17 mouse cellular contexts compared by ENCODE assay signal in genomic region chr11:62079100-62079857, GRCm38 (mm10).
DNase-seq lines count a peak whose midpoint lies in the region; ATAC-seq and TF ChIP-seq lines count a peak whose summit lies in the region.
"Had no signal": no experiment of that assay in that cellular context is flagged by ENCODE, and none has a peak within 500 bp of the region (broad histone marks: within the 10 kb centered on the region; RNA-seq: fewer than 3 reads in every experiment).

No protein-coding gene starts in this region.

- no peak for ATAC-seq in CD4-positive, CD25-positive, alpha-beta regulatory T cell, adult 4 months
- no peak for ATAC-seq in liver, embryonic 12.5 days
- ATAC-seq in megakaryocyte progenitor cell, adult 5-6 weeks (replicated peaks; ENCODE audit: poor library complexity): peak; percentile 17
- ATAC-seq: intestine, embryonic 15.5 days; midbrain, embryonic 13.5 days had no signal

- no peak overlapping the region for H3K27ac ChIP-seq in liver, adult 2 months (replicated peaks; ENCODE audit: insufficient read depth, low read depth, low read length)
- no peak overlapping the region for H3K27ac ChIP-seq in liver, embryonic 12.5 days
- H3K27ac ChIP-seq: intestine, embryonic 15.5 days; liver, embryonic 14.5 days; midbrain, embryonic 13.5 days; neural tube, embryonic 12.5 days had no signal

- H3K27me3 ChIP-seq in liver, adult 2 months (ENCODE audit: control insufficient read depth, insufficient read depth, low read length): no peaks in the 10 kb centered on the region
- H3K27me3 ChIP-seq in liver, embryonic 12.5 days (replicated peaks): peaks cover 5% of the 10 kb centered on the region; the same call in 1 of the 2 replicates
- H3K27me3 ChIP-seq: intestine, embryonic 15.5 days; midbrain, embryonic 13.5 days; neural tube, embryonic 12.5 days had no signal

- H3K36me3 ChIP-seq in liver, adult 2 months (ENCODE audit: control insufficient read depth, insufficient read depth, low read length): no peaks in the 10 kb centered on the region
- no peaks in the 10 kb centered on the region for H3K36me3 ChIP-seq in liver, embryonic 12.5 days
- H3K36me3 ChIP-seq: intestine, embryonic 15.5 days; midbrain, embryonic 13.5 days; neural tube, embryonic 12.5 days had no signal

- no peak for TF ChIP-seq CTCF in liver, adult 2 months (IDR thresholded peaks at IDR 0.05; ENCODE audit: low read depth, low read length)

- no peak overlapping the region for H3K9ac ChIP-seq in liver, adult 2 months (ENCODE audit: low read depth, low read length)
- no peak overlapping the region for H3K9ac ChIP-seq in liver, embryonic 12.5 days
- H3K9ac ChIP-seq: intestine, embryonic 15.5 days; liver, embryonic 14.5 days; midbrain, embryonic 13.5 days; neural tube, embryonic 12.5 days had no signal

- H3K4me1 ChIP-seq in liver, adult 2 months (ENCODE audit: control insufficient read depth, insufficient read depth, low read length): peaks cover 2% of the 10 kb centered on the region; the same call in 1 of the 2 replicates
- peaks cover 30% of the 10 kb centered on the region for H3K4me1 ChIP-seq in liver, embryonic 12.5 days
- H3K4me1 ChIP-seq: intestine, embryonic 15.5 days had no signal

- peak; percentile 37 for DNase-seq in CD4-positive, CD25-positive, alpha-beta regulatory T cell, adult 2 months (ENCODE audit: low read depth, low spot score)
- DNase-seq in liver, adult 2 months (ENCODE audit: extremely low read depth, low read depth, low spot score): peak; percentile 3
- DNase-seq in cerebellum, adult 8-10 months: no peak
- no peak for DNase-seq in testis, postnatal 10 days (ENCODE audit: low spot score)
- no peak for DNase-seq in adrenal gland, postnatal 4 days (ENCODE audit: low spot score in 2 of 2)
- DNase-seq: cerebellum, adult 9-11 months; gastrocnemius, postnatal 25 days; heart, postnatal 4 days; left cerebral cortex, postnatal 4 days; lung, postnatal 14 days had no signal

- 94% methylated on average over 8 of the region's 8 CpGs for WGBS in liver, adult 2 months
- 69% methylated on average over 8 of the region's 8 CpGs for WGBS in liver, embryonic 12.5 days (ENCODE audit: insufficient replicate concordance)

- no peak overlapping the region for H3K4me3 ChIP-seq in liver, adult 2 months (ENCODE audit: insufficient read depth, low read depth, low read length)
- H3K4me3 ChIP-seq in liver, embryonic 12.5 days: no peak overlapping the region
- H3K4me3 ChIP-seq: intestine, embryonic 15.5 days; midbrain, embryonic 13.5 days; neural tube, embryonic 12.5 days had no signal

- no peak for TF ChIP-seq POLR2A in liver, adult 2 months (IDR thresholded peaks at IDR 0.05; ENCODE audit: extremely low read depth, insufficient read depth, low read length)

- no peaks in the 10 kb centered on the region for H3K9me3 ChIP-seq in liver, embryonic 12.5 days (replicated peaks)
- H3K9me3 ChIP-seq: intestine, embryonic 15.5 days; midbrain, embryonic 13.5 days; neural tube, embryonic 12.5 days had no signal

- H3K4me2 ChIP-seq in liver, embryonic 12.5 days: no peak overlapping the region

- H3K79me2 ChIP-seq in liver, adult 2 months (ENCODE audit: control insufficient read depth, insufficient read depth, low read length): no peaks in the 10 kb centered on the region; the same call in 1 of the 2 replicates

Comparison
In these comparisons a context has a peak if more than half of its experiments do, and no peak if none do; other contexts are left out.
1. DNase-seq: peak in CD4-positive, CD25-positive, alpha-beta regulatory T cell, adult 2 months (single experiment) and liver, adult 2 months (single experiment); none in cerebellum, adult 8-10 months (single experiment), testis, postnatal 10 days (single experiment) and adrenal gland, postnatal 4 days (0 of 2).